Mouse (Mus musculus) kidney, embryonic 16.5 days (tissue): Measurements from ENCODE around the gene Mgrn1. TPM values are rescaled to one million over a fixed set of nuclear protein-coding genes. Genes with fewer than 3 reads are reported as not detected.

Experiments
- ATAC-seq: fragments of 200-750 bp; cut with Nextera tagmentation; 2 replicates; pipeline ENCODE4 v1.8.0; 2017; ENCODE audit warnings: moderate TSS enrichment; ENCODE audit not compliant: low FRiP score, low TSS enrichment
- H3K27ac ChIP-seq: fragments of 300-500 bp; sonication (generic); 2 replicates; pipeline ENCODE4 v1.5.1; 2014; ENCODE audit warnings: low read length
- H3K27me3 ChIP-seq: fragments of 300-500 bp; sonication (generic); 2 replicates; pipeline ENCODE4 v1.6.1; 2014; ENCODE audit warnings: low read length, control low read depth, mixed read lengths; ENCODE audit not compliant: insufficient read depth
- H3K36me3 ChIP-seq: fragments of 300-500 bp; sonication (generic); 2 replicates; pipeline ENCODE4 v1.6.1; 2014; ENCODE audit warnings: low read length, control low read depth, mixed read lengths; ENCODE audit not compliant: insufficient read depth
- H3K4me1 ChIP-seq: fragments of 300-500 bp; sonication (generic); 2 replicates; pipeline ENCODE4 v1.6.1; 2014; ENCODE audit warnings: low read length, control low read depth, mixed read lengths; ENCODE audit not compliant: insufficient read depth
- H3K4me2 ChIP-seq: fragments of 300-500 bp; sonication (generic); replicated peaks from 2 replicates; pipeline ENCODE4 v1.6.1; 2014; ENCODE audit warnings: low read depth, low read length
- H3K4me3 ChIP-seq: fragments of 300-500 bp; sonication (generic); 2 replicates; pipeline ENCODE4 v1.5.1; 2014; ENCODE audit warnings: mild to moderate bottlenecking, low read length
- H3K9ac ChIP-seq: fragments of 300-500 bp; sonication (generic); replicated peaks from 2 replicates; pipeline ENCODE4 v1.6.1; 2014; ENCODE audit warnings: low read length
- H3K9me3 ChIP-seq: fragments of 300-500 bp; sonication (generic); 2 replicates; pipeline ENCODE4 v1.6.1; 2016; ENCODE audit warnings: low read length, control low read depth
- WGBS: fragments of 180-500 bp; shearing (Covaris S2); extraction: QIAGEN DNeasy Blood & Tissue Kit; methylation state at CpG from one replicate; pipeline ENCODE4 v1.1.7; 2014; 5-methylcytosine and 5-hydroxymethylcytosine counted together
- polyA plus RNA-seq: library from polyadenylated mRNA; unstranded; fragments of >200 nt; fragmentation: Nextera tagmentation; extraction: Ambion mirVana; gene quantifications from 2 replicates; pipeline ENCODE4 v1.2.1, GENCODE M21; 2015

Mgrn1 gene
- polyA plus RNA-seq, 1 experiment from 2014 or later: 113 TPM

DNA sequence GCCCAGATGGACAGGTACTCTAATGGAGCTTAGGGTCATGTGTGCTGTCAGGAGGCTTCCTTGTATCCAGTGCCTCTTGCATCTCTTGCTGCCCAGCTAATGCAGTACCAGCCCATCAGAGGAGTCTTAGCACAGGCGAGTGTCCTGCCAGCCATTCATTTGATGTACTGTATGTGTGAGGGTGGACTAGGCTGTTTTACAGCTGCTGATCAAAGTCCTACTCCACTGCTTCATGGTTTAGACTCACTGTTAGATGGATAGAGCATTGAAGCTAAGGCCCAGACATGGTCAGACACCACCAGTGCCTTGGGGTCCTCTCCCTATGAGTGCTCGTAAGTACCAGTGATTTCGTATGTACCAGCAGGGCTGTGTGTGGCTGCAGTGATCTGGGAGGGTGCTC lies 18.8 kb downstream of the Mgrn1 start:
- WGBS: 80% methylated on average over 3 of the region's 3 CpGs
- no peak for ATAC-seq
- Histone ChIP-seq H3K27ac (no peak overlapping the region), H3K4me3 (no peak overlapping the region), H3K9ac (no peak overlapping the region), H3K36me3 (peaks cover 18% of the 10 kb centered on the region), H3K27me3 (no peaks in the 10 kb centered on the region), H3K4me1 (peaks cover 17% of the 10 kb centered on the region), H3K4me2 (no peak overlapping the region), H3K9me3 (no peaks in the 10 kb centered on the region)

DNA sequence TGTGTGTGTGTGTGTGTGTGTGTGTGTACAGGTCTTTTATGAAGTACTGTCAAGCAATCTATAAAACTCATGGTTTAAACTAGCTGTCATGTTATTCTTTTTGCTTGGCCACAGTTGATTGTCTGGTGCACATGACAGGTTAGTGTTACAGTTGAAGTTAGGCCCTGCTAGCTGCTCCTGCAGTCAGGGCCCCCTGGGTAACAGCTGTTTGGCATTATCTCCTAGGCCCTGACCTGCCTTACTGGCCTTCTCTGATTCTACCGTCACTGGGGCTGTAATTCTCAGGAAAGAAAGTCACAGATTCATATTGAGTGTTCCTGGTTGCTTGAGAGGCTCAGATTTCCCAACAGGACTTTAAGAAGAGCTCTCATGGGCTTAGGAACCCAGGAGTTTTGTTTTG lies 19.5 kb downstream of the Mgrn1 start:
- no peak overlapping the region for H3K4me3 ChIP-seq
- H3K27me3 ChIP-seq: no peaks in the 10 kb centered on the region
- H3K9ac ChIP-seq: no peak overlapping the region
- H3K9me3 ChIP-seq: no peaks in the 10 kb centered on the region
- no peak overlapping the region for H3K27ac ChIP-seq
- peaks cover 22% of the 10 kb centered on the region for H3K36me3 ChIP-seq
- peaks cover 17% of the 10 kb centered on the region for H3K4me1 ChIP-seq
- no peak for ATAC-seq
- no peak overlapping the region for H3K4me2 ChIP-seq
- 32% methylated on average over 1 of the region's 1 CpGs for WGBS

DNA sequence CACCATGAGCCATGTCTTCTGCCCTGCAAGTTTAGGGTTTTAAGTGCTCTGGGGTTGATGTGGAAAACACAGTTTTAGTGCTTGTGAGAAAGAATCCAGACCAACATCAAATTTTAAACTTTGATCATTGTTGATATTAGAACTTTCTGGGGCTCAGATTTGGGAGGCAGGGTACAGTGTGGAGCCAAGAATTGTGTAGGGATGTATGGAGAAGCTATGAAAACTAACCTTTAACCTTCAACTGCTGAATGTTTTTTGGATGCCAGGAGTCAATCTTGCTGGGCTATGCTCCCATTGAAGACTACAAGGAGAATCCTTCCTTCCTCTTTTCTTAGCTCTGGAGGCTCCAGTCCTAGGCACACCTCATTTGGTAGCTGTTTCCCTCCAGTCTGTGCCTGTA lies 20.5 kb downstream of the Mgrn1 start:
- no peak overlapping the region for H3K4me2 ChIP-seq
- H3K27ac ChIP-seq: no peak overlapping the region
- peaks cover 31% of the 10 kb centered on the region for H3K36me3 ChIP-seq
- H3K4me3 ChIP-seq: no peak overlapping the region
- no peaks in the 10 kb centered on the region for H3K9me3 ChIP-seq
- ATAC-seq: no peak
- no peaks in the 10 kb centered on the region for H3K27me3 ChIP-seq
- H3K9ac ChIP-seq: no peak overlapping the region
- peaks cover 17% of the 10 kb centered on the region for H3K4me1 ChIP-seq

- Histone ChIP-seq H3K4me3 (no peak overlapping the region), H3K27me3 (no peaks in the 10 kb centered on the region), H3K4me2 (no peak overlapping the region), H3K9ac (no peak overlapping the region), H3K4me1 (peaks cover 14% of the 10 kb centered on the region), H3K27ac (no peak overlapping the region), H3K36me3 (peaks cover 38% of the 10 kb centered on the region), H3K9me3 (no peaks in the 10 kb centered on the region)
- WGBS: 69% methylated on average over 2 of the region's 2 CpGs
- ATAC-seq: no peak
Measured at GRCm38 (mm10) chr16:4907386-4907785, 21.3 kb downstream of the Mgrn1 start.

- Histone ChIP-seq H3K4me3 (no peak overlapping the region), H3K9ac (no peak overlapping the region), H3K4me2 (no peak overlapping the region), H3K4me1 (peaks cover 14% of the 10 kb centered on the region), H3K27ac (no peak overlapping the region), H3K9me3 (no peaks in the 10 kb centered on the region), H3K27me3 (no peaks in the 10 kb centered on the region), H3K36me3 (peaks cover 38% of the 10 kb centered on the region)
- 43% methylated on average over 4 of the region's 5 CpGs for WGBS
- ATAC-seq: no peak
Measured at GRCm38 (mm10) chr16:4907972-4908371, 21.9 kb downstream of the Mgrn1 start.

- WGBS: 100% methylated on average over 2 of the region's 2 CpGs
- H3K4me1 ChIP-seq: peaks cover 18% of the 10 kb centered on the region
Measured at GRCm38 (mm10) chr16:4909745-4910144, 23.7 kb downstream of the Mgrn1 start.

GRCm38 (mm10) chr16:4910758-4911157 lies 24.7 kb downstream of the Mgrn1 start:
- Histone ChIP-seq H3K9ac (no peak overlapping the region), H3K4me1 (peaks cover 10% of the 10 kb centered on the region), H3K27me3 (no peaks in the 10 kb centered on the region), H3K4me3 (no peak overlapping the region), H3K9me3 (no peaks in the 10 kb centered on the region), H3K4me2 (no peak overlapping the region), H3K36me3 (peaks cover 44% of the 10 kb centered on the region), H3K27ac (no peak overlapping the region)
- 94% methylated on average over 8 of the region's 8 CpGs for WGBS
- no peak for ATAC-seq

More at GRCm38 (mm10) chr16:4909745-4910144, 23.7 kb downstream of the Mgrn1 start:
- Histone ChIP-seq H3K4me3 (no peak overlapping the region), H3K4me2 (no peak overlapping the region), H3K9me3 (no peaks in the 10 kb centered on the region), H3K27ac (no peak overlapping the region), H3K9ac (no peak overlapping the region), H3K36me3 (peaks cover 38% of the 10 kb centered on the region), H3K27me3 (no peaks in the 10 kb centered on the region)
- ATAC-seq: no peak

- H3K4me1 ChIP-seq: peaks cover 10% of the 10 kb centered on the region
- no peak overlapping the region for H3K4me3 ChIP-seq
- H3K9ac ChIP-seq: no peak overlapping the region
- no peak overlapping the region for H3K4me2 ChIP-seq
- H3K27ac ChIP-seq: peak overlapping the region; percentile 81; the same call in 1 of the 2 replicates
- no peaks in the 10 kb centered on the region for H3K9me3 ChIP-seq
- no peaks in the 10 kb centered on the region for H3K27me3 ChIP-seq
- peaks cover 56% of the 10 kb centered on the region for H3K36me3 ChIP-seq
- no peak for ATAC-seq
- WGBS: 76% methylated on average over 10 of the region's 10 CpGs
Measured at GRCm38 (mm10) chr16:4912074-4912648, 26.1 kb downstream of the Mgrn1 start.

DNA sequence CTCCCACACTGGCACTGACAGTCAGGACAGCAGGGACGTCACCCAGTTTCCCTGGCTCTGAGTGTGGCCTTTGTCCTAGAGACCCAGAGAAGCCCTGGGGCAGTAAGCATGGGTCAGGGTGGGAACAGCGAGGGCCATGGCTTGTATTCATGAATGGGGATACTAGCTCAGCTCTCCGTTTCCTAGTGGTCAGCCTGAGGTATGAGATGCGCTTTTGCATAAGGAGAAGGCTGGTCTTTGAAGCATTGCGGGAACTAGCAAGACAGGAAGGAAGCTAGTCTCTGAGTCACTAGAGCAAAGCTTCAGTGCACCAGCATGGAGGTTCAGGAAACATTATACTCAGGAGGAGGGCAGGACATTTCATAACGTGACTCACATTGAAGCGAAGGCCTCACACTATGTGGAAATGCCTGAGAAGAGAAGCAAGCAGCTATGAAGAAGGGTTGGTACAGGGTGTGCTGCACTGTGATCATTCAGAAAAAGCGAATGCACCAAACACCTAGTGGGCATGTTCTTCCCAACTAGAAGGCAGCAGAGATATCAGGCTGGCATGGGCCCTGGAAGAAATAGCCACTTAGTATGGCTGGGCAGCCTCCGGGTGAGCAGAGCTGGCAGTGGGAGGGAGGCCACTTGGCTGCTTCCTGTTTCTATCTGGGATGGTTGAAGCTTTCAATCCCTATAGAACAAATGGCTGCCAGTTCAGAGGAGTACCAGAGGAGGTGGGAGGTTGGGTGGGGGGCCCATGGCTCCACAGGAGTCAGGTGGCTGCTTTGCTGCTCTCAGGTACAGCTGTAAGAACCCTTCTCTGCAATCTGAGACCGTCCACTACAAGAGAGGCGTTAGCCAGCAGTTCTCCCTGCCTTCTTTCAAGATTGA lies 27.1 kb downstream of the Mgrn1 start:
- Histone ChIP-seq H3K4me2 (no peak overlapping the region), H3K27ac (peak overlapping the region; percentile 81), H3K36me3 (peaks cover 53% of the 10 kb centered on the region), H3K4me1 (peaks cover 10% of the 10 kb centered on the region), H3K9me3 (no peaks in the 10 kb centered on the region), H3K27me3 (no peaks in the 10 kb centered on the region), H3K4me3 (no peak overlapping the region), H3K9ac (peak overlapping the region; percentile 43; the same call in 1 of the 2 replicates)
- ATAC-seq: peak; percentile 37
- WGBS: 55% methylated on average over 11 of the region's 11 CpGs
